Mouse (Mus musculus) midbrain, embryonic 13.5 days (tissue): ENCODE results near the gene Aco2. TPM values are rescaled to one million over a fixed set of nuclear protein-coding genes. Genes with fewer than 3 reads are reported as not detected.
A peak's percentile ranks its signal among the peaks of the same experiment; 100 is the strongest.

Source experiments
- ATAC-seq: fragments of 200-750 bp; cut with Nextera tagmentation; 2 replicates; pipeline ENCODE4 v1.8.0; 2017; ENCODE audit warnings: mild to moderate bottlenecking, moderate TSS enrichment, moderate library complexity
- H3K27ac ChIP-seq: fragments of 300-500 bp; sonication (generic); 2 replicates; pipeline ENCODE4 v1.5.1; 2015; ENCODE audit warnings: inconsistent platforms, mild to moderate bottlenecking, moderate library complexity
- H3K27me3 ChIP-seq: fragments of 300-500 bp; sonication (generic); 2 replicates; pipeline ENCODE4 v1.6.1; 2015; ENCODE audit warnings: mild to moderate bottlenecking, inconsistent platforms
- H3K36me3 ChIP-seq: fragments of 300-500 bp; sonication (generic); 2 replicates; pipeline ENCODE4 v1.6.1; 2015; ENCODE audit warnings: mild to moderate bottlenecking, inconsistent platforms
- H3K4me1 ChIP-seq: fragments of 300-500 bp; sonication (generic); replicated peaks from 2 replicates; pipeline ENCODE4 v1.6.1; 2015; ENCODE audit warnings: inconsistent platforms
- H3K4me2 ChIP-seq: fragments of 300-500 bp; sonication (generic); replicated peaks from 2 replicates; pipeline ENCODE4 v1.6.1; 2015; ENCODE audit warnings: moderate library complexity, mild to moderate bottlenecking, inconsistent platforms
- H3K4me3 ChIP-seq: fragments of 300-500 bp; sonication (generic); replicated peaks from 2 replicates; pipeline ENCODE4 v1.5.1; 2015; ENCODE audit warnings: mild to moderate bottlenecking, inconsistent platforms
- H3K9ac ChIP-seq: fragments of 300-500 bp; sonication (generic); replicated peaks from 2 replicates; pipeline ENCODE4 v1.6.1; 2015; ENCODE audit warnings: mild to moderate bottlenecking, inconsistent platforms
- H3K9me3 ChIP-seq: fragments of 300-500 bp; sonication (generic); 2 replicates; pipeline ENCODE4 v1.6.1; 2016; ENCODE audit warnings: mild to moderate bottlenecking, inconsistent platforms
- WGBS: fragments of 180-500 bp; shearing (Covaris S2); methylation state at CpG from one replicate; pipeline ENCODE4 v1.1.7; 2015; 5-methylcytosine and 5-hydroxymethylcytosine counted together
- polyA plus RNA-seq: library from polyadenylated mRNA; unstranded; fragments of >200 nt; fragmentation: Nextera tagmentation; extraction: Ambion mirVana; gene quantifications from 2 replicates; pipeline ENCODE4 v1.2.1, GENCODE M21; 2015

The Aco2 gene
- polyA plus RNA-seq, 1 experiment from 2014 or later, result 221 TPM

GRCm38 (mm10) chr15:81858517-81859329, 13.4 kb upstream of the Aco2 start, which contains the start of gene Tob2:
Tob2 (minus strand) TSS chr15:81858796.
- no peak for ATAC-seq
- Histone ChIP-seq H3K4me1 (peaks cover 48% of the 10 kb centered on the region), H3K9me3 (no peaks in the 10 kb centered on the region), H3K4me3 (peak within 1 kb of the TSS; percentile 94), H3K27me3 (no peaks in the 10 kb centered on the region), H3K4me2 (peak within 1 kb of the TSS; percentile 96), H3K36me3 (0 out of 2 replicates have a peak, but pooled peaks cover under 1% of the 10 kb centered on the region), H3K9ac (peak within 1 kb of the TSS; percentile 86), H3K27ac (peak within 1 kb of the TSS; percentile 92)
- under 1% methylated on average over 44 of the region's 44 CpGs for WGBS

- Histone ChIP-seq H3K9me3 (no peaks in the 10 kb centered on the region), H3K27me3 (no peaks in the 10 kb centered on the region), H3K36me3 (peaks cover 10% of the 10 kb centered on the region), H3K27ac (peak overlapping the region; percentile 92), H3K4me1 (peaks cover 47% of the 10 kb centered on the region), H3K9ac (peak overlapping the region; percentile 86), H3K4me3 (peak overlapping the region; percentile 94), H3K4me2 (peak overlapping the region; percentile 96)
- WGBS, result under 1% methylated on average over 39 of the region's 39 CpGs
- peak; percentile 80 for ATAC-seq
Observed at GRCm38 (mm10) chr15:81859330-81860255, 12.5 kb upstream of the Aco2 start.

GRCm38 (mm10) chr15:81860471-81861135, 11.5 kb upstream of the Aco2 start:
- Histone ChIP-seq H3K4me1 (peaks cover 37% of the 10 kb centered on the region), H3K27me3 (no peaks in the 10 kb centered on the region), H3K9me3 (no peaks in the 10 kb centered on the region), H3K27ac (peak overlapping the region; percentile 67), H3K9ac (0 out of 2 replicates have a peak overlapping the region, but pooled peaks have one; percentile 10), H3K36me3 (peaks cover 18% of the 10 kb centered on the region), H3K4me3 (no peak overlapping the region), H3K4me2 (no peak overlapping the region)
- ATAC-seq, result no peak
- WGBS, result 46% methylated on average over 8 of the region's 8 CpGs

- no peak overlapping the region for H3K27ac ChIP-seq
- peaks cover 54% of the 10 kb centered on the region for H3K36me3 ChIP-seq
- H3K27me3 ChIP-seq, result no peaks in the 10 kb centered on the region
- ATAC-seq, result no peak
- H3K9me3 ChIP-seq, result no peaks in the 10 kb centered on the region
- H3K4me3 ChIP-seq, result no peak overlapping the region
- H3K4me2 ChIP-seq, result no peak overlapping the region
- H3K4me1 ChIP-seq, result peaks cover 12% of the 10 kb centered on the region
- WGBS, result 95% methylated on average over 7 of the region's 7 CpGs
- no peak overlapping the region for H3K9ac ChIP-seq
Observed at GRCm38 (mm10) chr15:81864238-81864637, 7.9 kb upstream of the Aco2 start.

GRCm38 (mm10) chr15:81869985-81870384, 2.1 kb upstream of the Aco2 start:
- 0 out of 2 replicates have a peak overlapping the region, but pooled peaks have one; percentile 8 for H3K4me3 ChIP-seq
- no peak overlapping the region for H3K4me2 ChIP-seq
- ATAC-seq, result no peak
- H3K27ac ChIP-seq, result no peak overlapping the region
- no peak overlapping the region for H3K9ac ChIP-seq
- no peaks in the 10 kb centered on the region for H3K27me3 ChIP-seq
- H3K36me3 ChIP-seq, result peaks cover 57% of the 10 kb centered on the region
- peaks cover 27% of the 10 kb centered on the region for H3K4me1 ChIP-seq
- 99% methylated on average over 5 of the region's 5 CpGs for WGBS
- H3K9me3 ChIP-seq, result no peaks in the 10 kb centered on the region

- Histone ChIP-seq H3K4me3 (peak within 1 kb of the TSS; percentile 98), H3K36me3 (peaks cover 39% of the 10 kb centered on the region), H3K4me2 (peak within 1 kb of the TSS; percentile 93), H3K9me3 (no peaks in the 10 kb centered on the region), H3K9ac (peak within 1 kb of the TSS; percentile 88), H3K27ac (peak within 1 kb of the TSS; percentile 97), H3K4me1 (peaks cover 27% of the 10 kb centered on the region), H3K27me3 (no peaks in the 10 kb centered on the region)
- WGBS, result under 1% methylated on average over 30 of the region's 30 CpGs
- peak; percentile 84 for ATAC-seq
Observed at GRCm38 (mm10) chr15:81871604-81872261, 376 bp upstream of the Aco2 start, which contains the start of gene Phf5a. Phf5a (minus strand) TSS chr15:81871911.

GRCm38 (mm10) chr15:81879531-81880401, 7.7 kb downstream of the Aco2 start:
- Histone ChIP-seq H3K4me1 (peaks cover 31% of the 10 kb centered on the region), H3K27me3 (no peaks in the 10 kb centered on the region), H3K36me3 (no peaks in the 10 kb centered on the region), H3K4me2 (peak overlapping the region; percentile 39), H3K27ac (peak overlapping the region; percentile 95), H3K9ac (peak overlapping the region; percentile 41), H3K4me3 (no peak overlapping the region), H3K9me3 (no peaks in the 10 kb centered on the region)
- WGBS, result 42% methylated on average over 5 of the region's 5 CpGs
- peak; percentile 91 for ATAC-seq

GRCm38 (mm10) chr15:81882348-81882747, 10.2 kb downstream of the Aco2 start:
- no peaks in the 10 kb centered on the region for H3K27me3 ChIP-seq
- H3K27ac ChIP-seq, result no peak overlapping the region
- ATAC-seq, result no peak
- no peaks in the 10 kb centered on the region for H3K36me3 ChIP-seq
- no peak overlapping the region for H3K4me2 ChIP-seq
- no peaks in the 10 kb centered on the region for H3K9me3 ChIP-seq
- H3K4me3 ChIP-seq, result no peak overlapping the region
- H3K9ac ChIP-seq, result no peak overlapping the region
- H3K4me1 ChIP-seq, result peaks cover 29% of the 10 kb centered on the region
- WGBS, result 94% methylated on average over 3 of the region's 3 CpGs

GRCm38 (mm10) chr15:81885418-81885934, 13.4 kb downstream of the Aco2 start:
- Histone ChIP-seq H3K4me3 (no peak overlapping the region), H3K27ac (no peak overlapping the region), H3K27me3 (no peaks in the 10 kb centered on the region), H3K4me2 (no peak overlapping the region), H3K9ac (no peak overlapping the region), H3K9me3 (no peaks in the 10 kb centered on the region), H3K36me3 (peaks cover 24% of the 10 kb centered on the region), H3K4me1 (peaks cover 10% of the 10 kb centered on the region)
- WGBS, result 79% methylated on average over 3 of the region's 3 CpGs
- no peak for ATAC-seq

- peaks cover 38% of the 10 kb centered on the region for H3K36me3 ChIP-seq
- H3K4me3 ChIP-seq, result no peak overlapping the region
- no peaks in the 10 kb centered on the region for H3K9me3 ChIP-seq
- H3K27ac ChIP-seq, result no peak overlapping the region
- no peaks in the 10 kb centered on the region for H3K27me3 ChIP-seq
- no peaks in the 10 kb centered on the region for H3K4me1 ChIP-seq
- 93% methylated on average over 6 of the region's 6 CpGs for WGBS
- no peak overlapping the region for H3K9ac ChIP-seq
- H3K4me2 ChIP-seq, result no peak overlapping the region
- ATAC-seq, result no peak
Observed at GRCm38 (mm10) chr15:81886795-81887550, 14.9 kb downstream of the Aco2 start.
